Mouse (Mus musculus) E14TG2a.4 (cell line): Measurements from ENCODE around the gene Slc10a7.

ENCODE experiments used
- H3K27me3 ChIP-seq: 2 replicates; pipeline ENCODE4 v1.6.1; 2014; ENCODE audit warnings: low read length, control low read depth; ENCODE audit not compliant: insufficient read depth
- H3K36me3 ChIP-seq: 2 replicates; pipeline ENCODE4 v1.6.1; 2014; ENCODE audit warnings: low read length, control low read depth; ENCODE audit not compliant: insufficient read depth
- H3K4me1 ChIP-seq: replicated peaks from 2 replicates; pipeline ENCODE4 v1.6.1; 2014; ENCODE audit warnings: low read depth, low read length, control low read depth
- H3K4me3 ChIP-seq: replicated peaks from 2 replicates; pipeline ENCODE4 v1.5.1; 2014; ENCODE audit warnings: mild to moderate bottlenecking, low read length
- H3K9me3 ChIP-seq: 2 replicates; pipeline ENCODE4 v1.6.1; 2014; ENCODE audit warnings: low read length, control low read depth
- CTCF ChIP-seq: conservative IDR thresholded peaks from 2 replicates; pipeline ENCODE4 v1.5.1; 2014; ENCODE audit warnings: low read length
- NANOG ChIP-seq: IDR thresholded peaks from 2 replicates; pipeline ENCODE4 v1.6.1; 2014; ENCODE audit warnings: borderline replicate concordance, low read length, mixed read lengths
- POU5F1 ChIP-seq: IDR thresholded peaks from 2 replicates; pipeline ENCODE4 v1.6.1; 2014; ENCODE audit warnings: low read length, borderline replicate concordance

The Slc10a7 gene

GRCm38 (mm10) chr8:78776816-78777215 lies 267.7 kb downstream of the Slc10a7 start:
- Histone ChIP-seq H3K4me3 (no peak overlapping the region), H3K9me3 (no peaks in the 10 kb centered on the region), H3K36me3 (no peaks in the 10 kb centered on the region), H3K27me3 (no peaks in the 10 kb centered on the region; the same call in 1 of the 2 replicates), H3K4me1 (peaks cover 8% of the 10 kb centered on the region; the same call in 1 of the 2 replicates)
- TF ChIP-seq CTCF = no peak
- no peak for TF ChIP-seq NANOG
- no peak for TF ChIP-seq POU5F1
